In genomic region chr4:152070494-152071396, GRCm38 (mm10) we compare ENCODE assay signal across 20 mouse cellular contexts. TPM values are rescaled to one million over a fixed set of nuclear protein-coding genes. Genes with fewer than 3 reads are reported as not detected.
DNase-seq lines count a peak whose midpoint lies in the region; ATAC-seq lines count a peak whose summit lies in the region.
"Had no signal": no experiment of that assay in that cellular context is flagged by ENCODE, and none has a peak within 500 bp of the region (broad histone marks: within the 10 kb centered on the region; RNA-seq: fewer than 3 reads in every experiment).

No protein-coding gene starts in this region.

- no peaks in the 10 kb centered on the region for H3K27me3 ChIP-seq in intestine, embryonic 15.5 days (replicated peaks)
- no peaks in the 10 kb centered on the region for H3K27me3 ChIP-seq in intestine, embryonic 16.5 days (replicated peaks; ENCODE audit: control insufficient read depth, insufficient read depth, low read length)
- no peaks in the 10 kb centered on the region for H3K27me3 ChIP-seq in limb, embryonic 13.5 days
- H3K27me3 ChIP-seq: forebrain, embryonic 13.5 days; hindbrain, embryonic 15.5 days; neural tube, embryonic 13.5 days had no signal

- peak; percentile 39 for DNase-seq in adrenal gland, postnatal 10 days
- no peak for DNase-seq in adrenal gland, adult 2 months
- DNase-seq in MN1 (ENCODE audit: low spot score): peak; percentile 84
- no peak for DNase-seq in thymus, postnatal 0 days (ENCODE audit: low spot score)
- no peak for DNase-seq in urinary bladder, adult 2 months (ENCODE audit: low spot score)
- DNase-seq: cerebellum, adult 9-10 months; kidney, adult 2 months; kidney, postnatal 14 days; layer of hippocampus, adult 9-11 months; lung, embryonic 14.5 days; right cerebral cortex, postnatal 14 days; thymus, postnatal 25 days had no signal

- no peaks in the 10 kb centered on the region for H3K36me3 ChIP-seq in intestine, embryonic 15.5 days
- H3K36me3 ChIP-seq in intestine, embryonic 16.5 days (ENCODE audit: control insufficient read depth, insufficient read depth, low read length): no peaks in the 10 kb centered on the region
- H3K36me3 ChIP-seq in limb, embryonic 13.5 days: no peaks in the 10 kb centered on the region
- H3K36me3 ChIP-seq: hindbrain, embryonic 15.5 days; neural tube, embryonic 13.5 days had no signal

- peaks cover 7% of the 10 kb centered on the region; the same call in 1 of the 2 replicates for H3K4me1 ChIP-seq in intestine, embryonic 15.5 days (replicated peaks)
- H3K4me1 ChIP-seq in intestine, embryonic 16.5 days (ENCODE audit: control insufficient read depth, insufficient read depth, low read length): peaks cover 9% of the 10 kb centered on the region
- peaks cover 18% of the 10 kb centered on the region for H3K4me1 ChIP-seq in limb, embryonic 13.5 days

- no peak overlapping the region for H3K9ac ChIP-seq in intestine, embryonic 15.5 days
- no peak overlapping the region for H3K9ac ChIP-seq in intestine, embryonic 16.5 days (ENCODE audit: low read depth, low read length)
- peak overlapping the region; percentile 36 for H3K9ac ChIP-seq in limb, embryonic 13.5 days
- H3K9ac ChIP-seq: forebrain, embryonic 13.5 days; hindbrain, embryonic 15.5 days; lung, embryonic 14.5 days; neural tube, embryonic 13.5 days had no signal

- no peak overlapping the region for H3K4me3 ChIP-seq in intestine, embryonic 15.5 days (replicated peaks)
- no peak overlapping the region for H3K4me3 ChIP-seq in intestine, embryonic 16.5 days (ENCODE audit: low read length)
- no peak overlapping the region for H3K4me3 ChIP-seq in limb, embryonic 13.5 days
- H3K4me3 ChIP-seq: forebrain, embryonic 13.5 days; hindbrain, embryonic 15.5 days; neural tube, embryonic 13.5 days had no signal

- H3K27ac ChIP-seq in intestine, embryonic 15.5 days: no peak overlapping the region
- no peak overlapping the region for H3K27ac ChIP-seq in intestine, embryonic 16.5 days (ENCODE audit: low read length)
- H3K27ac ChIP-seq in limb, embryonic 13.5 days: peak overlapping the region; percentile 48; the same call in 1 of the 2 replicates
- H3K27ac ChIP-seq: forebrain, embryonic 13.5 days; hindbrain, embryonic 15.5 days; neural tube, embryonic 13.5 days had no signal

- ATAC-seq in intestine, embryonic 15.5 days: peak; percentile 13; the same call in 1 of the 2 replicates
- ATAC-seq in intestine, embryonic 16.5 days: no peak
- no peak for ATAC-seq in limb, embryonic 13.5 days (ENCODE audit: low FRiP score, low read depth)
- ATAC-seq: forebrain, embryonic 13.5 days had no signal

- H3K4me2 ChIP-seq in intestine, embryonic 15.5 days (replicated peaks): no peak overlapping the region
- no peak overlapping the region for H3K4me2 ChIP-seq in intestine, embryonic 16.5 days (ENCODE audit: low read depth, low read length)
- H3K4me2 ChIP-seq in limb, embryonic 13.5 days (replicated peaks): no peak overlapping the region
- H3K4me2 ChIP-seq: forebrain, embryonic 13.5 days; hindbrain, embryonic 15.5 days; liver, embryonic 11.5 days; lung, embryonic 14.5 days; neural tube, embryonic 13.5 days had no signal

- no peaks in the 10 kb centered on the region for H3K9me3 ChIP-seq in intestine, embryonic 15.5 days
- no peaks in the 10 kb centered on the region for H3K9me3 ChIP-seq in intestine, embryonic 16.5 days (ENCODE audit: control insufficient read depth, low read length)
- H3K9me3 ChIP-seq in limb, embryonic 13.5 days: no peaks in the 10 kb centered on the region
- H3K9me3 ChIP-seq: forebrain, embryonic 13.5 days; hindbrain, embryonic 15.5 days; neural tube, embryonic 13.5 days had no signal

- WGBS in intestine, embryonic 15.5 days: 76% methylated on average over 11 of the region's 11 CpGs
- WGBS in intestine, embryonic 16.5 days: 70% methylated on average over 11 of the region's 11 CpGs
- WGBS in limb, embryonic 13.5 days: 70% methylated on average over 11 of the region's 11 CpGs

RNA-seq across cellular contexts. Expression of gene Plekhg5, which starts 1.6 kb away (rescaled TPM):
- total RNA-seq in adrenal gland, postnatal 10 days (2021): 10 to 100 TPM; 17.1 to 20.1 TPM
- 10 to 100 TPM in 1 of 2 experiments, 1 to 10 TPM in 1; 7.4 to 15.5 TPM for total RNA-seq in adrenal gland, adult 2 months (2021)
- polyA plus RNA-seq in adrenal gland, adult 2 months (2012; rRNA removed): 21.9 and 30.7 TPM in 2 replicates
- 11.0 and 12.9 TPM in 2 replicates for polyA plus RNA-seq in intestine, embryonic 15.5 days (2015; fragmentation: Nextera tagmentation; extraction: Ambion mirVana)
- 14.2 and 17.0 TPM in 2 replicates for polyA plus RNA-seq in intestine, embryonic 16.5 days (2015; fragmentation: Nextera tagmentation; extraction: Ambion mirVana)
- 17.3 TPM in 2 replicates for polyA plus RNA-seq in limb, embryonic 13.5 days (2015; fragmentation: Nextera tagmentation; extraction: Ambion mirVana)
- polyA plus RNA-seq in thymus, postnatal 0 days (2015; fragmentation: Nextera tagmentation; extraction: Ambion mirVana): 3.4 and 3.9 TPM in 2 replicates
- polyA plus RNA-seq in urinary bladder, adult 2 months (2012; rRNA removed): 13.2 and 14.6 TPM in 2 replicates

RNA-seq across cellular contexts. Expression of gene Nol9, which starts 31.6 kb away (rescaled TPM):
- 10 to 100 TPM; 20.1 to 20.3 TPM for total RNA-seq in adrenal gland, postnatal 10 days (2021)
- total RNA-seq in adrenal gland, adult 2 months (2021): 10 to 100 TPM; 16.8 to 30.6 TPM
- 21.3 and 27.4 TPM in 2 replicates for polyA plus RNA-seq in adrenal gland, adult 2 months (2012; rRNA removed)
- polyA plus RNA-seq in intestine, embryonic 15.5 days (2015; fragmentation: Nextera tagmentation; extraction: Ambion mirVana): 31.3 and 31.7 TPM in 2 replicates
- polyA plus RNA-seq in intestine, embryonic 16.5 days (2015; fragmentation: Nextera tagmentation; extraction: Ambion mirVana): 22.4 and 22.7 TPM in 2 replicates
- polyA plus RNA-seq in limb, embryonic 13.5 days (2015; fragmentation: Nextera tagmentation; extraction: Ambion mirVana): 33.7 and 34.4 TPM in 2 replicates
- 22.8 and 24.9 TPM in 2 replicates for polyA plus RNA-seq in thymus, postnatal 0 days (2015; fragmentation: Nextera tagmentation; extraction: Ambion mirVana)
- polyA plus RNA-seq in urinary bladder, adult 2 months (2012; rRNA removed): 11.3 and 13.0 TPM in 2 replicates

RNA-seq across cellular contexts. Expression of gene Tas1r1, which starts 32.4 kb away (rescaled TPM):
- not detected for total RNA-seq in adrenal gland, postnatal 10 days (2021)
- total RNA-seq in adrenal gland, adult 2 months (2021): 1 to 10 TPM in 1 of 2 experiments, not detected in 1; 1.4 TPM
- polyA plus RNA-seq in adrenal gland, adult 2 months (2012; rRNA removed): 0.09 TPM in 1 of 2 replicates, not detected in the other
- 0.19 and 0.44 TPM in 2 replicates for polyA plus RNA-seq in intestine, embryonic 15.5 days (2015; fragmentation: Nextera tagmentation; extraction: Ambion mirVana)
- 0.20 and 0.21 TPM in 2 replicates for polyA plus RNA-seq in intestine, embryonic 16.5 days (2015; fragmentation: Nextera tagmentation; extraction: Ambion mirVana)
- polyA plus RNA-seq in limb, embryonic 13.5 days (2015; fragmentation: Nextera tagmentation; extraction: Ambion mirVana): 1.3 TPM in 2 replicates
- polyA plus RNA-seq in thymus, postnatal 0 days (2015; fragmentation: Nextera tagmentation; extraction: Ambion mirVana): 0.32 and 0.59 TPM in 2 replicates
- 0.04 and 0.10 TPM in 2 replicates for polyA plus RNA-seq in urinary bladder, adult 2 months (2012; rRNA removed)
- total RNA-seq: monocyte, adult 5-6 weeks had no signal

RNA-seq across cellular contexts. Expression of gene Zbtb48, which starts 43.3 kb away (rescaled TPM):
- total RNA-seq in adrenal gland, postnatal 10 days (2021): 1 to 10 TPM; 7.2 to 9.6 TPM
- total RNA-seq in adrenal gland, adult 2 months (2021): 10 to 100 TPM in 1 of 2 experiments, 1 to 10 TPM in 1; 7.9 to 10.2 TPM
- 9.1 and 10.5 TPM in 2 replicates for polyA plus RNA-seq in adrenal gland, adult 2 months (2012; rRNA removed)
- 15.6 and 19.0 TPM in 2 replicates for polyA plus RNA-seq in intestine, embryonic 15.5 days (2015; fragmentation: Nextera tagmentation; extraction: Ambion mirVana)
- polyA plus RNA-seq in intestine, embryonic 16.5 days (2015; fragmentation: Nextera tagmentation; extraction: Ambion mirVana): 13.5 and 16.6 TPM in 2 replicates
- 20.7 and 21.4 TPM in 2 replicates for polyA plus RNA-seq in limb, embryonic 13.5 days (2015; fragmentation: Nextera tagmentation; extraction: Ambion mirVana)
- polyA plus RNA-seq in thymus, postnatal 0 days (2015; fragmentation: Nextera tagmentation; extraction: Ambion mirVana): 18.4 and 18.9 TPM in 2 replicates
- 13.5 and 16.0 TPM in 2 replicates for polyA plus RNA-seq in urinary bladder, adult 2 months (2012; rRNA removed)

RNA-seq across cellular contexts. Expression of gene Tnfrsf25, which starts 45.0 kb away (rescaled TPM):
- total RNA-seq in adrenal gland, postnatal 10 days (2021): 1 to 10 TPM; 1.9 to 4.3 TPM
- total RNA-seq in adrenal gland, adult 2 months (2021): 1 to 10 TPM in 1 of 2 experiments, under 1 TPM in 1; 0.79 to 1.3 TPM
- polyA plus RNA-seq in adrenal gland, adult 2 months (2012; rRNA removed): 2.5 TPM in 2 replicates
- polyA plus RNA-seq in intestine, embryonic 15.5 days (2015; fragmentation: Nextera tagmentation; extraction: Ambion mirVana): 1.4 and 1.5 TPM in 2 replicates
- 1.8 and 2.4 TPM in 2 replicates for polyA plus RNA-seq in intestine, embryonic 16.5 days (2015; fragmentation: Nextera tagmentation; extraction: Ambion mirVana)
- polyA plus RNA-seq in limb, embryonic 13.5 days (2015; fragmentation: Nextera tagmentation; extraction: Ambion mirVana): 0.86 and 1.9 TPM in 2 replicates
- 37.7 and 44.1 TPM in 2 replicates for polyA plus RNA-seq in thymus, postnatal 0 days (2015; fragmentation: Nextera tagmentation; extraction: Ambion mirVana)
- 3.7 TPM in 2 replicates for polyA plus RNA-seq in urinary bladder, adult 2 months (2012; rRNA removed)
- total RNA-seq: monocyte, adult 5-6 weeks had no signal

Comparison
In these comparisons a context has a peak if more than half of its experiments do, and no peak if none do; other contexts are left out.
1. DNase-seq: peak in adrenal gland, postnatal 10 days (single experiment) and MN1 (single experiment); none in adrenal gland, adult 2 months (single experiment), thymus, postnatal 0 days (single experiment) and urinary bladder, adult 2 months (single experiment).